Mouse (Mus musculus) embryo, embryonic 11.5 days (tissue): Measurements from ENCODE around the gene Shisa3.

Experiments
- DNase-seq: peaks from one replicate; pipeline ENCODE4 v3.0.0-alpha.2; 2012; ENCODE audit warnings: low read depth, low spot score

Shisa3 gene

GRCm38 (mm10) chr5:67633138-67633782 is 25.6 kb downstream of the Shisa3 start:
- DNase-seq = no peak

GRCm38 (mm10) chr5:67633831-67634268 is 26.2 kb downstream of the Shisa3 start:
- DNase-seq = no peak

GRCm38 (mm10) chr5:67634339-67634738 is 26.7 kb downstream of the Shisa3 start:
- DNase-seq = no peak

- no peak for DNase-seq
Measured at GRCm38 (mm10) chr5:67640596-67641312, 33.1 kb downstream of the Shisa3 start.

- no peak for DNase-seq
Measured at GRCm38 (mm10) chr5:67641406-67642120, 33.9 kb downstream of the Shisa3 start.

- DNase-seq = no peak
Measured at GRCm38 (mm10) chr5:67643537-67644255, 36.0 kb downstream of the Shisa3 start.

GRCm38 (mm10) chr5:67646756-67647529 is 39.3 kb downstream of the Shisa3 start:
- DNase-seq = no peak

- DNase-seq = no peak
Measured at GRCm38 (mm10) chr5:67647568-67647967, 39.9 kb downstream of the Shisa3 start.

- no peak for DNase-seq
Measured at GRCm38 (mm10) chr5:67649156-67649555, 41.5 kb downstream of the Shisa3 start.

GRCm38 (mm10) chr5:67650021-67650420 is 42.3 kb downstream of the Shisa3 start:
- DNase-seq = no peak

GRCm38 (mm10) chr5:67652468-67652867 is 44.8 kb downstream of the Shisa3 start:
- no peak for DNase-seq

- no peak for DNase-seq
Measured at GRCm38 (mm10) chr5:67653543-67653942, 45.9 kb downstream of the Shisa3 start.

GRCm38 (mm10) chr5:67654572-67654971 is 46.9 kb downstream of the Shisa3 start:
- DNase-seq = no peak

- DNase-seq = no peak
Measured at GRCm38 (mm10) chr5:67655696-67656519, 48.2 kb downstream of the Shisa3 start.

- DNase-seq = no peak
Measured at GRCm38 (mm10) chr5:67656821-67657259, 49.2 kb downstream of the Shisa3 start.

- DNase-seq = no peak
Measured at GRCm38 (mm10) chr5:67659864-67660263, 52.2 kb downstream of the Shisa3 start.

- no peak for DNase-seq
Measured at GRCm38 (mm10) chr5:67662715-67663114, 55.0 kb downstream of the Shisa3 start.

- no peak for DNase-seq
Measured at GRCm38 (mm10) chr5:67669436-67669896, 61.8 kb downstream of the Shisa3 start.

GRCm38 (mm10) chr5:67670158-67670557 is 62.5 kb downstream of the Shisa3 start:
- no peak for DNase-seq

- no peak for DNase-seq
Measured at GRCm38 (mm10) chr5:67673008-67673407, 65.3 kb downstream of the Shisa3 start.
